ENCODE assay signal across 21 mouse cellular contexts in genomic region chr9:118795304-118795703, GRCm38 (mm10).
A peak's percentile ranks its signal among the peaks of the same experiment; 100 is the strongest.
DNase-seq lines count a peak whose midpoint lies in the region; ATAC-seq and TF ChIP-seq lines count a peak whose summit lies in the region.
"Had no signal": no experiment of that assay in that cellular context is flagged by ENCODE, and none has a peak within 500 bp of the region (broad histone marks: within the 10 kb centered on the region; RNA-seq: fewer than 3 reads in every experiment).

No protein-coding gene starts in this region.

- WGBS in hindbrain, postnatal 0 days = 32% methylated on average over 4 of the region's 4 CpGs
- WGBS in hindbrain, embryonic 13.5 days = 45% methylated on average over 4 of the region's 4 CpGs
- WGBS in embryonic facial prominence, embryonic 15.5 days = 20% methylated on average over 4 of the region's 4 CpGs
- WGBS in limb, embryonic 13.5 days = 19% methylated on average over 4 of the region's 4 CpGs

- no peaks in the 10 kb centered on the region for H3K36me3 ChIP-seq in hindbrain, postnatal 0 days (ENCODE audit: insufficient read depth, low read length)
- no peaks in the 10 kb centered on the region for H3K36me3 ChIP-seq in hindbrain, embryonic 13.5 days
- no peaks in the 10 kb centered on the region for H3K36me3 ChIP-seq in embryonic facial prominence, embryonic 15.5 days
- no peaks in the 10 kb centered on the region for H3K36me3 ChIP-seq in limb, embryonic 13.5 days
- H3K36me3 ChIP-seq: forebrain, embryonic 15.5 days; heart, embryonic 10.5 days; stomach, embryonic 15.5 days had no signal

- 0 out of 2 replicates have a peak, but pooled peaks cover 4% of the 10 kb centered on the region for H3K4me1 ChIP-seq in hindbrain, postnatal 0 days (ENCODE audit: insufficient read depth, low read length)
- peaks cover 25% of the 10 kb centered on the region for H3K4me1 ChIP-seq in hindbrain, embryonic 13.5 days (replicated peaks)
- H3K4me1 ChIP-seq in embryonic facial prominence, embryonic 15.5 days = peaks cover 16% of the 10 kb centered on the region
- peaks cover 36% of the 10 kb centered on the region for H3K4me1 ChIP-seq in limb, embryonic 13.5 days

- no peak overlapping the region for H3K4me3 ChIP-seq in hindbrain, postnatal 0 days (ENCODE audit: low read length)
- H3K4me3 ChIP-seq in hindbrain, embryonic 13.5 days = no peak overlapping the region
- H3K4me3 ChIP-seq in embryonic facial prominence, embryonic 15.5 days (replicated peaks) = no peak overlapping the region
- H3K4me3 ChIP-seq in limb, embryonic 13.5 days = no peak overlapping the region
- H3K4me3 ChIP-seq: forebrain, embryonic 15.5 days; heart, embryonic 10.5 days; stomach, embryonic 15.5 days had no signal

- no peaks in the 10 kb centered on the region for H3K9me3 ChIP-seq in hindbrain, postnatal 0 days (ENCODE audit: low read length)
- no peaks in the 10 kb centered on the region for H3K9me3 ChIP-seq in hindbrain, embryonic 13.5 days
- H3K9me3 ChIP-seq in embryonic facial prominence, embryonic 15.5 days (replicated peaks) = no peaks in the 10 kb centered on the region
- H3K9me3 ChIP-seq in limb, embryonic 13.5 days = no peaks in the 10 kb centered on the region
- H3K9me3 ChIP-seq: forebrain, embryonic 15.5 days; heart, embryonic 10.5 days; stomach, embryonic 15.5 days had no signal

- no peaks in the 10 kb centered on the region for H3K27me3 ChIP-seq in hindbrain, postnatal 0 days (ENCODE audit: insufficient read depth, low read length)
- no peaks in the 10 kb centered on the region for H3K27me3 ChIP-seq in hindbrain, embryonic 13.5 days
- H3K27me3 ChIP-seq in embryonic facial prominence, embryonic 15.5 days = no peaks in the 10 kb centered on the region
- H3K27me3 ChIP-seq in limb, embryonic 13.5 days = no peaks in the 10 kb centered on the region
- H3K27me3 ChIP-seq: forebrain, embryonic 15.5 days; stomach, embryonic 15.5 days had no signal

- no peak overlapping the region for H3K27ac ChIP-seq in hindbrain, postnatal 0 days
- H3K27ac ChIP-seq in hindbrain, embryonic 13.5 days = no peak overlapping the region
- H3K27ac ChIP-seq in embryonic facial prominence, embryonic 15.5 days (replicated peaks) = peak overlapping the region; percentile 53; the same call in 1 of the 2 replicates
- peak overlapping the region; percentile 63; the same call in 1 of the 2 replicates for H3K27ac ChIP-seq in limb, embryonic 13.5 days
- H3K27ac ChIP-seq: forebrain, embryonic 15.5 days; heart, embryonic 10.5 days; macrophage; stomach, embryonic 15.5 days had no signal

- no peak overlapping the region for H3K9ac ChIP-seq in hindbrain, postnatal 0 days (replicated peaks; ENCODE audit: low read length)
- no peak overlapping the region for H3K9ac ChIP-seq in hindbrain, embryonic 13.5 days
- no peak overlapping the region for H3K9ac ChIP-seq in embryonic facial prominence, embryonic 15.5 days
- no peak overlapping the region for H3K9ac ChIP-seq in limb, embryonic 13.5 days
- H3K9ac ChIP-seq: forebrain, embryonic 15.5 days; liver, postnatal 0 days; stomach, embryonic 15.5 days had no signal

- H3K4me2 ChIP-seq in hindbrain, postnatal 0 days (ENCODE audit: low read depth, low read length) = no peak overlapping the region
- no peak overlapping the region for H3K4me2 ChIP-seq in hindbrain, embryonic 13.5 days
- no peak overlapping the region for H3K4me2 ChIP-seq in embryonic facial prominence, embryonic 15.5 days (replicated peaks)
- H3K4me2 ChIP-seq in limb, embryonic 13.5 days (replicated peaks) = no peak overlapping the region
- H3K4me2 ChIP-seq: forebrain, embryonic 15.5 days; stomach, embryonic 15.5 days had no signal

- no peak for ATAC-seq in hindbrain, postnatal 0 days
- no peak for ATAC-seq in hindbrain, embryonic 13.5 days (ENCODE audit: low FRiP score)
- no peak for ATAC-seq in embryonic facial prominence, embryonic 15.5 days (ENCODE audit: insufficient number of reproducible peaks, low FRiP score, low TSS enrichment, low read depth)
- peak; percentile 12; the same call in 1 of the 2 replicates for ATAC-seq in limb, embryonic 13.5 days (ENCODE audit: low FRiP score, low read depth)
- no peak for ATAC-seq in activated CD4-positive, CD25-positive, alpha-beta regulatory T cell, adult 4 months
- ATAC-seq: CD4-positive, CD25-positive, alpha-beta regulatory T cell, adult 4 months; forebrain, embryonic 15.5 days; intestine, postnatal 0 days; liver, postnatal 0 days; lung, postnatal 0 days had no signal

- no peak for TF ChIP-seq CTCF in hindbrain, postnatal 0 days (IDR thresholded peaks at IDR 0.05; ENCODE audit: low read depth)

- DNase-seq in hindbrain, postnatal 0 days (ENCODE audit: low spot score) = peak; percentile 40
- peak; percentile 19 for DNase-seq in embryo, embryonic 9.5 days (ENCODE audit: extremely low spot score)
- no peak for DNase-seq in left cerebral cortex, adult 18-20 months (ENCODE audit: low spot score in 2 of 2)
- DNase-seq in urinary bladder, postnatal 14 days (ENCODE audit: low spot score) = no peak
- DNase-seq: cerebellum, adult 11-12 months; cerebellum, postnatal 14 days; heart, postnatal 4 days; layer of hippocampus, postnatal 36 days; liver, postnatal 0 days; thymus, postnatal 4 days had no signal

Comparison
In these comparisons a context has a peak if more than half of its experiments do, and no peak if none do; other contexts are left out.
1. DNase-seq: peak in hindbrain, postnatal 0 days (single experiment) and embryo, embryonic 9.5 days (single experiment); none in left cerebral cortex, adult 18-20 months (0 of 2) and urinary bladder, postnatal 14 days (single experiment).
2. H3K27ac ChIP-seq: peak in embryonic facial prominence, embryonic 15.5 days (single experiment) and limb, embryonic 13.5 days (single experiment); none in hindbrain, postnatal 0 days (single experiment) and hindbrain, embryonic 13.5 days (single experiment).